Mouse (Mus musculus): ENCODE measurements around the gene Cebpb.

Gene Cebpb

DNA sequence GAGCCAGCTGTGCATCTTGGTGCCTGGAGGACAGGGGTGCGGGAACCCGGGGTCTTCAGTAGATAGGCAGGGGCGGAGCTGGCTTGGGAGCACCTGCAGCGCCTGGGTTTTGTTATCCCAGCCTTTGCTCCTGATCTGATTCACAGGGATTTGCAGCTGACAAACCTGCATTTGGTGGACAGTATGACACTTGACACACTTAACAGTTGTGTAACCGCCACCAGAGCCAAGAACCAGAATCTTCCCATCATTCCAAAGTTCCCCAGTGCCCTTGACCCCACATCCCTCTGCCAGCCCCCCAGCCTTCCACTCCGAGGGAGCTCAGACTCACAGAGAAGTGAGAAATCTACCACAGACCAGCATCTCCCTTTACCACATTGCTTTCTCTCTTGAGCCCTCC lies 33.8 kb downstream of the Cebpb start:
- no peak for DNase-seq (ENCODE audit: low read depth)

GRCm38 (mm10) chr2:167723589-167724206 lies 35.0 kb downstream of the Cebpb start:
- no peak for DNase-seq (ENCODE audit: low read depth)

GRCm38 (mm10) chr2:167725879-167726278 lies 37.2 kb downstream of the Cebpb start:
- DNase-seq (ENCODE audit: low read depth) = no peak

GRCm38 (mm10) chr2:167727161-167727560 lies 38.4 kb downstream of the Cebpb start:
- DNase-seq (ENCODE audit: low read depth) = peak; percentile 95

DNA sequence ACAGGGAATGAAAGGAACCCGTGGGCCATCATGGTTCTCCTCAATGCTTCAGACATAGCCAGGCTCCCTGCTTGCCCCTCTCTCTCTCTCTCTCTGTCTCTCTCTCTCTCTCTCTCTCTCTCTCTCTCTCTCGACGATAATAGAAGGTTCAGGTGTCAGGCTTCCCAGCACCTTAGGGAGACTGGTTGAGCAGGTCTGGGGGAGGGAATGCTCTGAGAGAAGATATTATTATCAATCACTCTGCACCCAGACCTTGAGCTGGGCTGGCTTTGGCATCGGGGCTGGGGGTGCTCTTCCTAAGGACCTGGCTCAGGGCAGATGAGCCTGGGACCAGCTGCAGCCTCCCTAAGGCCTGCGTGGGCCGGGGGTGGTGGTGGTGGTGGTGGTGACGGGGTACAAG lies 41.3 kb downstream of the Cebpb start:
- no peak for DNase-seq (ENCODE audit: low read depth)

DNA sequence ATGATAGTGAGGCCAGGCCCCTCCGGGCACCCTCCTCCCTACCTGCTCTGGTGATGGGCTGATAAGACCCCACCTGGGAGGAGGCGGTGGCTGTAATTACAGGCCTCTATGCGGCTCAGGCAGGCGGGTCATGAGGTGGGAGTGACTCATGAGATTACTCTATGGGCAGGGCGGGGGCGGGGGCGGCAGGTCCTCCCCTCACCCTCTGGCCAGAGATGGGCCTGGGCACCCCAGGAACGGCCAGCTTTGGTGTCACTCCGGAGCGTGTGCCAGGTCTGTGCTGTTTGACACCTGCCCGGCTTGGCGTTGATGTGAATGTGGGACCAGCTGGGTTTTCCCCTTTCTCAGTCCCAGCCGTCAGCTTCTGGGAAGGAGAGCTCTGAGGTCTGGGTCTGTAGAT lies 42.4 kb downstream of the Cebpb start:
- DNase-seq (ENCODE audit: low read depth) = no peak

GRCm38 (mm10) chr2:167734861-167735260 lies 46.1 kb downstream of the Cebpb start:
- no peak for DNase-seq (ENCODE audit: low read depth)

- DNase-seq (ENCODE audit: low read depth) = peak; percentile 76
Observed at GRCm38 (mm10) chr2:167739030-167739429, 50.3 kb downstream of the Cebpb start.
